Mouse (Mus musculus): ENCODE measurements around the gene Msl1.

DNA sequence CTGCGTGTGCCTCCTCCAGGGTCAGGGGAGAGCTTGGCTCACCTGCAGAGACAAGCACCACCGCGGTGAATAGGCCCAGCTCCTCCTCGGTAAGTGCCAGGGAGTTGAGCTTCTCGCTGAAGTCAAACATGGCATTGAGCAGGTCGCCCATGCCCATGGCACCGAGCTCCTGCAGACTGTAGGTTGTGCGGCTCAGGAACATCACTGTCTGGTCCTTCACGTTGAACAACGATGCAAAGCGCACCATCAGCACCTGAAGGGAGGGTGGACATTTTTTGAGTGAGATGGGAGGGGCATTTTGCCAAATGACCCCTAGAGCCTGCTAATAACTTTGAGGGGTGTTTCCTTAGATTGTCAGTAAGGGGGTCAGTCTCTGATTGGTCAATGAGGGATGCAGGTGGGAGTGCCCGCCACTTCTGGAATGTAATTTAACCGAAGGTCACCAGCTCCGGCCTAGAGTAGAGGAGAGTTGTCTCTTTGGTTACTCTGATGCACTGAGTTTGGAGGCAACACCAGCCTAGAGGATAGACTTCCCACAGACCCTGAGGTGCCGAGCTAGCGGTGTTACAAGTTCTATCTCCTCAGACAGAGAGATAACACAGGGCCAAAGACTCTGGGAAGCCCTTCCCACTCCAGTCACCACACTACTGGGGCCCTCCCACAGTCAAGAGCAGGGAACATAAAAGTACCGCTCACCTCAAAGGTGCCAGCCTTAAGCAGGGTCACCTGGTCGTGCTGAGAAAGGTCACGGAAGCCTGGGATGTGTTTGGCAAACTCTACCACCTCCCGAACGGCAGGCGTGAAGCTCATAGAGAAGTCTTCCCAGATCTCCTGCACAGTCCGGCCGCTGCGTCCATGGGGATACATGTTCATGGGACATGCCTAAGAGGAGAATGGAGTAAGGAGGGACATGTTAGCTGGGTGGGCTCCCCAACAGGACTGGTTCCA lies 26.0 kb upstream of the Msl1 start:
- TF ChIP-seq EP300 (optimal IDR thresholded peaks at IDR 0.05) (no peak), CTCF (IDR thresholded peaks at IDR 0.05; ENCODE audit: low read depth) (no peak)

Measured in stomach, postnatal 0 days (tissue).